Comparison of ENCODE assay signal across 18 mouse cellular contexts in genomic region chr19:58906685-58907084, GRCm38 (mm10). TPM values are rescaled to one million over a fixed set of nuclear protein-coding genes. Genes with fewer than 3 reads are reported as not detected.
DNase-seq lines count a peak whose midpoint lies in the region; ATAC-seq and TF ChIP-seq lines count a peak whose summit lies in the region.
"Had no signal": no experiment of that assay in that cellular context is flagged by ENCODE, and none has a peak within 500 bp of the region (broad histone marks: within the 10 kb centered on the region; RNA-seq: fewer than 3 reads in every experiment).

No protein-coding gene starts in this region.

- no peaks in the 10 kb centered on the region for H3K36me3 ChIP-seq in hindbrain, postnatal 0 days (ENCODE audit: insufficient read depth, low read length)
- no peaks in the 10 kb centered on the region for H3K36me3 ChIP-seq in hindbrain, embryonic 14.5 days (replicated peaks; ENCODE audit: control insufficient read depth, insufficient read depth)
- no peaks in the 10 kb centered on the region for H3K36me3 ChIP-seq in lung, postnatal 0 days (ENCODE audit: insufficient read depth, low read length)
- H3K36me3 ChIP-seq in ES-Bruce4 (ENCODE audit: control insufficient read depth, insufficient read depth, low read length, poor library complexity, severe bottlenecking), result no peaks in the 10 kb centered on the region
- no peaks in the 10 kb centered on the region for H3K36me3 ChIP-seq in myocyte (ENCODE audit: control insufficient read depth, insufficient read depth)
- no peaks in the 10 kb centered on the region for H3K36me3 ChIP-seq in hindbrain, embryonic 13.5 days
- H3K36me3 ChIP-seq: heart, embryonic 12.5 days; limb, embryonic 13.5 days; midbrain, embryonic 12.5 days had no signal

- no peaks in the 10 kb centered on the region for H3K4me1 ChIP-seq in hindbrain, postnatal 0 days (ENCODE audit: insufficient read depth, low read length)
- peaks cover 6% of the 10 kb centered on the region for H3K4me1 ChIP-seq in hindbrain, embryonic 14.5 days (replicated peaks; ENCODE audit: control insufficient read depth, insufficient read depth, low read length)
- H3K4me1 ChIP-seq in lung, postnatal 0 days (ENCODE audit: insufficient read depth, low read depth, low read length), result peaks cover 3% of the 10 kb centered on the region; the same call in 1 of the 2 replicates
- no peaks in the 10 kb centered on the region for H3K4me1 ChIP-seq in ES-Bruce4 (ENCODE audit: control insufficient read depth, insufficient read depth, low read length)
- peaks cover 12% of the 10 kb centered on the region for H3K4me1 ChIP-seq in hindbrain, embryonic 13.5 days (replicated peaks)

- no peak overlapping the region for H3K27ac ChIP-seq in hindbrain, postnatal 0 days
- no peak overlapping the region for H3K27ac ChIP-seq in hindbrain, embryonic 14.5 days
- H3K27ac ChIP-seq in lung, postnatal 0 days (ENCODE audit: low read length), result no peak overlapping the region
- H3K27ac ChIP-seq in ES-Bruce4 (ENCODE audit: insufficient read depth, low read length), result no peak overlapping the region
- H3K27ac ChIP-seq in hindbrain, embryonic 13.5 days, result no peak overlapping the region
- H3K27ac ChIP-seq: limb, embryonic 13.5 days; midbrain, embryonic 12.5 days had no signal

- 0 out of 2 replicates have a peak, but pooled peaks have one; percentile 7 for ATAC-seq in hindbrain, postnatal 0 days
- no peak for ATAC-seq in hindbrain, embryonic 14.5 days (ENCODE audit: low FRiP score)
- no peak for ATAC-seq in lung, postnatal 0 days
- ATAC-seq in hindbrain, embryonic 13.5 days (ENCODE audit: low FRiP score), result no peak
- ATAC-seq: inflammation-experienced regulatory T-cells, adult 6 months had no signal

- no peak overlapping the region for H3ac ChIP-seq in myocyte (ENCODE audit: control insufficient read depth, insufficient read length)

- no peak overlapping the region for H3K4me3 ChIP-seq in hindbrain, postnatal 0 days (ENCODE audit: low read length)
- H3K4me3 ChIP-seq in hindbrain, embryonic 14.5 days (replicated peaks; ENCODE audit: low read length), result no peak overlapping the region
- H3K4me3 ChIP-seq in lung, postnatal 0 days (ENCODE audit: low read depth, low read length), result no peak overlapping the region
- H3K4me3 ChIP-seq in ES-Bruce4 (ENCODE audit: low read depth, low read length) (no peak overlapping the region), myocyte (no peak overlapping the region)
- H3K4me3 ChIP-seq in hindbrain, embryonic 13.5 days, result no peak overlapping the region
- H3K4me3 ChIP-seq: heart, embryonic 12.5 days; limb, embryonic 13.5 days; midbrain, embryonic 12.5 days had no signal

- no peak for TF ChIP-seq EP300 in lung, postnatal 0 days (IDR thresholded peaks at IDR 0.05)
- no peak for TF ChIP-seq EP300 in ES-Bruce4 (IDR thresholded peaks at IDR 0.05; ENCODE audit: insufficient read depth, low read depth, low read length)

- WGBS in hindbrain, postnatal 0 days, result 45% methylated on average over 9 of the region's 9 CpGs
- 50% methylated on average over 9 of the region's 9 CpGs for WGBS in hindbrain, embryonic 14.5 days
- WGBS in lung, postnatal 0 days, result 54% methylated on average over 9 of the region's 9 CpGs
- WGBS in hindbrain, embryonic 13.5 days, result 48% methylated on average over 9 of the region's 9 CpGs

- H3K27me3 ChIP-seq in hindbrain, postnatal 0 days (ENCODE audit: insufficient read depth, low read length), result no peaks in the 10 kb centered on the region; the same call in 1 of the 2 replicates
- H3K27me3 ChIP-seq in hindbrain, embryonic 14.5 days (ENCODE audit: control insufficient read depth, insufficient read depth, low read length), result peaks cover 14% of the 10 kb centered on the region; the same call in 1 of the 2 replicates
- H3K27me3 ChIP-seq in lung, postnatal 0 days (replicated peaks; ENCODE audit: insufficient read depth, low read length), result no peaks in the 10 kb centered on the region
- H3K27me3 ChIP-seq in ES-Bruce4 (ENCODE audit: control insufficient read depth, insufficient read depth, low read length, poor library complexity, severe bottlenecking) (no peaks in the 10 kb centered on the region), myocyte (ENCODE audit: control insufficient read depth, insufficient read depth, insufficient read length) (no peaks in the 10 kb centered on the region)
- H3K27me3 ChIP-seq in hindbrain, embryonic 13.5 days, result peaks cover 42% of the 10 kb centered on the region
- H3K27me3 ChIP-seq: heart, embryonic 12.5 days had no signal

- TF ChIP-seq POLR2A in ES-Bruce4 (IDR thresholded peaks at IDR 0.05; ENCODE audit: insufficient read depth, low read length) (no peak), myocyte (IDR thresholded peaks at IDR 0.05; ENCODE audit: insufficient read length, low read depth) (no peak)

- no peaks in the 10 kb centered on the region for H3K79me2 ChIP-seq in myocyte (ENCODE audit: control insufficient read depth, insufficient read depth)

- H3K9ac ChIP-seq in hindbrain, postnatal 0 days (replicated peaks; ENCODE audit: low read length), result no peak overlapping the region
- no peak overlapping the region for H3K9ac ChIP-seq in hindbrain, embryonic 14.5 days
- H3K9ac ChIP-seq in lung, postnatal 0 days (replicated peaks; ENCODE audit: low read depth), result no peak overlapping the region
- H3K9ac ChIP-seq in ES-Bruce4 (ENCODE audit: low read depth, poor library complexity, severe bottlenecking), result no peak overlapping the region
- H3K9ac ChIP-seq in hindbrain, embryonic 13.5 days, result no peak overlapping the region
- H3K9ac ChIP-seq: heart, embryonic 12.5 days; limb, embryonic 13.5 days; midbrain, embryonic 12.5 days had no signal

- no peak for DNase-seq in hindbrain, postnatal 0 days (ENCODE audit: low spot score)
- no peak for DNase-seq in hindbrain, embryonic 14.5 days (ENCODE audit: low spot score)
- DNase-seq in lung, postnatal 0 days (ENCODE audit: low spot score), result no peak
- no peak for DNase-seq in lung, postnatal 10 days
- DNase-seq: adrenal gland, postnatal 14 days; cerebellum, adult 18-20 months; cerebellum, postnatal 36 days; lung, postnatal 4 days; spleen, adult 18-20 months; thymus, adult 2 months had no signal

- TF ChIP-seq CTCF in hindbrain, postnatal 0 days (IDR thresholded peaks at IDR 0.05; ENCODE audit: low read depth), result peak; percentile 52
- TF ChIP-seq CTCF in lung, postnatal 0 days (IDR thresholded peaks at IDR 0.05), result peak; percentile 30
- peak; percentile 12 for TF ChIP-seq CTCF in ES-Bruce4 (IDR thresholded peaks at IDR 0.05; ENCODE audit: low read depth, low read length)

- H3K9me3 ChIP-seq in hindbrain, postnatal 0 days (ENCODE audit: low read length), result no peaks in the 10 kb centered on the region
- H3K9me3 ChIP-seq in hindbrain, embryonic 14.5 days (ENCODE audit: control insufficient read depth, low read length), result no peaks in the 10 kb centered on the region
- H3K9me3 ChIP-seq in lung, postnatal 0 days (ENCODE audit: low read length), result no peaks in the 10 kb centered on the region
- no peaks in the 10 kb centered on the region for H3K9me3 ChIP-seq in ES-Bruce4 (replicated peaks; ENCODE audit: control insufficient read depth, insufficient read depth, low read length, poor library complexity, severe bottlenecking)
- H3K9me3 ChIP-seq in hindbrain, embryonic 13.5 days, result no peaks in the 10 kb centered on the region
- H3K9me3 ChIP-seq: heart, embryonic 12.5 days; limb, embryonic 13.5 days; midbrain, embryonic 12.5 days had no signal

- no peak overlapping the region for H3K4me2 ChIP-seq in hindbrain, postnatal 0 days (ENCODE audit: low read depth, low read length)
- no peak overlapping the region for H3K4me2 ChIP-seq in hindbrain, embryonic 14.5 days (replicated peaks)
- H3K4me2 ChIP-seq in lung, postnatal 0 days (replicated peaks; ENCODE audit: low read depth, low read length), result no peak overlapping the region
- H3K4me2 ChIP-seq in myocyte (ENCODE audit: low read depth), result no peak overlapping the region
- no peak overlapping the region for H3K4me2 ChIP-seq in hindbrain, embryonic 13.5 days
- H3K4me2 ChIP-seq: heart, embryonic 12.5 days; limb, embryonic 13.5 days; midbrain, embryonic 12.5 days had no signal

TF ChIP-seq in myocyte, 11 proteins besides CTCF, POLR2A, EP300 and RAD21:
- no peak for TF ChIP-seq MYOD1 (IDR thresholded peaks at IDR 0.05; ENCODE audit: control insufficient read depth in 1 of 3, insufficient read length in 2 of 3, low read depth in 2 of 3)
- no peak for TF ChIP-seq MAX (IDR thresholded peaks at IDR 0.05; ENCODE audit: low read depth)
- peak; percentile 27 for TF ChIP-seq REST (IDR thresholded peaks at IDR 0.05; ENCODE audit: insufficient read depth, insufficient read length)
- no peak for TF ChIP-seq POLR2AphosphoS2 (IDR thresholded peaks at IDR 0.05; ENCODE audit: insufficient read length, low read depth)

RNA-seq across cellular contexts. Expression of gene Eno4, which starts 36.5 kb away (rescaled TPM):
- 1.5 and 2.0 TPM in 2 replicates for total RNA-seq in hindbrain, postnatal 0 days (2014; rRNA removed)
- 1.3 and 1.5 TPM in 2 replicates for polyA plus RNA-seq in hindbrain, postnatal 0 days (2015; fragmentation: Nextera tagmentation; extraction: Ambion mirVana)
- 1.7 and 2.0 TPM in 2 replicates for polyA plus RNA-seq in hindbrain, embryonic 14.5 days (2014; fragmentation: Nextera tagmentation; extraction: Ambion mirVana)
- polyA plus RNA-seq in lung, postnatal 0 days (2015; fragmentation: Nextera tagmentation; extraction: Ambion mirVana), result 2.7 and 3.5 TPM in 2 replicates
- 1.1 and 1.9 TPM in 2 replicates for polyA plus RNA-seq in ES-Bruce4 (2011; ENCODE audit: insufficient read depth, insufficient read length, low read depth, missing spikeins)
- polyA plus RNA-seq in myocyte (2012; fragmentation: generic; extraction: Trizol), result 0.13 TPM
- 1.0 and 2.4 TPM in 2 replicates for polyA plus RNA-seq in hindbrain, embryonic 13.5 days (2015; fragmentation: Nextera tagmentation; extraction: Ambion mirVana)
- total RNA-seq: hematopoietic stem cell, adult 5-6 weeks had no signal
- polyA plus RNA-seq: inflammation-experienced regulatory T-cells, adult 6 months had no signal

RNA-seq across cellular contexts. Expression of gene Hspa12a, which starts 36.8 kb away (rescaled TPM):
- 70.8 and 84.6 TPM in 2 replicates for total RNA-seq in hindbrain, postnatal 0 days (2014; rRNA removed)
- polyA plus RNA-seq in hindbrain, postnatal 0 days (2015; fragmentation: Nextera tagmentation; extraction: Ambion mirVana), result 52.8 and 56.1 TPM in 2 replicates
- 40.5 and 45.5 TPM in 2 replicates for polyA plus RNA-seq in hindbrain, embryonic 14.5 days (2014; fragmentation: Nextera tagmentation; extraction: Ambion mirVana)
- polyA plus RNA-seq in lung, postnatal 0 days (2015; fragmentation: Nextera tagmentation; extraction: Ambion mirVana), result 3.3 and 3.9 TPM in 2 replicates
- polyA plus RNA-seq in ES-Bruce4 (2011; ENCODE audit: insufficient read depth, insufficient read length, low read depth, missing spikeins), result 6.0 and 6.8 TPM in 2 replicates
- polyA plus RNA-seq in myocyte (2012; fragmentation: generic; extraction: Trizol), result 6.6 TPM
- polyA plus RNA-seq in hindbrain, embryonic 13.5 days (2015; fragmentation: Nextera tagmentation; extraction: Ambion mirVana), result 49.0 and 52.2 TPM in 2 replicates
- total RNA-seq: hematopoietic stem cell, adult 5-6 weeks had no signal
